Comparison of ENCODE assay signal across 11 mouse cellular contexts in genomic region chr15:78948883-78949282, GRCm38 (mm10). TPM values are rescaled to one million over a fixed set of nuclear protein-coding genes. Genes with fewer than 3 reads are reported as not detected.
DNase-seq lines count a peak whose midpoint lies in the region; ATAC-seq and TF ChIP-seq lines count a peak whose summit lies in the region.
"Had no signal": no experiment of that assay in that cellular context is flagged by ENCODE, and none has a peak within 500 bp of the region (broad histone marks: within the 10 kb centered on the region; RNA-seq: fewer than 3 reads in every experiment).

No protein-coding gene starts in this region.

- TF ChIP-seq EP300 in liver, postnatal 0 days (IDR thresholded peaks at IDR 0.05; ENCODE audit: low read depth): no peak

- no peaks in the 10 kb centered on the region for H3K9me3 ChIP-seq in forebrain, embryonic 10.5 days
- H3K9me3 ChIP-seq in hindbrain, embryonic 15.5 days: no peaks in the 10 kb centered on the region
- no peaks in the 10 kb centered on the region for H3K9me3 ChIP-seq in midbrain, embryonic 15.5 days
- H3K9me3 ChIP-seq in liver, postnatal 0 days (ENCODE audit: low read length): no peaks in the 10 kb centered on the region

- peaks cover 36% of the 10 kb centered on the region for H3K36me3 ChIP-seq in forebrain, embryonic 10.5 days (replicated peaks)
- peaks cover 4% of the 10 kb centered on the region; the same call in 1 of the 2 replicates for H3K36me3 ChIP-seq in hindbrain, embryonic 15.5 days
- H3K36me3 ChIP-seq in midbrain, embryonic 15.5 days (replicated peaks): no peaks in the 10 kb centered on the region; the same call in 1 of the 2 replicates
- no peaks in the 10 kb centered on the region for H3K36me3 ChIP-seq in liver, postnatal 0 days (replicated peaks; ENCODE audit: insufficient read depth, low read length)

- peaks cover 14% of the 10 kb centered on the region for H3K27me3 ChIP-seq in forebrain, embryonic 10.5 days (ENCODE audit: poor library complexity, severe bottlenecking)
- no peaks in the 10 kb centered on the region for H3K27me3 ChIP-seq in hindbrain, embryonic 15.5 days
- H3K27me3 ChIP-seq in midbrain, embryonic 15.5 days (replicated peaks): no peaks in the 10 kb centered on the region; the same call in 1 of the 2 replicates
- peaks cover 30% of the 10 kb centered on the region for H3K27me3 ChIP-seq in liver, postnatal 0 days (ENCODE audit: insufficient read depth, low read length)

- 97% methylated on average over 3 of the region's 3 CpGs for WGBS in forebrain, embryonic 10.5 days
- WGBS in hindbrain, embryonic 15.5 days: 97% methylated on average over 3 of the region's 3 CpGs
- 94% methylated on average over 3 of the region's 3 CpGs for whole genome bisulfite sequencing in midbrain, embryonic 15.5 days
- WGBS in liver, postnatal 0 days (ENCODE audit: insufficient replicate concordance): 91% methylated on average over 3 of the region's 3 CpGs

- no peak overlapping the region for H3K9ac ChIP-seq in hindbrain, embryonic 15.5 days
- peak overlapping the region; percentile 72; the same call in 1 of the 2 replicates for H3K9ac ChIP-seq in midbrain, embryonic 15.5 days
- H3K9ac ChIP-seq in liver, postnatal 0 days (replicated peaks): no peak overlapping the region

- H3K4me2 ChIP-seq in hindbrain, embryonic 15.5 days: peak overlapping the region; percentile 56
- H3K4me2 ChIP-seq in midbrain, embryonic 15.5 days: peak overlapping the region; percentile 56
- no peak overlapping the region for H3K4me2 ChIP-seq in liver, postnatal 0 days (ENCODE audit: low read depth, low read length)

- DNase-seq in cerebellum, postnatal 14 days: peak; percentile 55 to 68
- no peak for DNase-seq in forebrain, embryonic 10.5 days (ENCODE audit: extremely low spot score, low spot score)
- DNase-seq in liver, postnatal 0 days: no peak
- no peak for DNase-seq in heart, adult 11 months
- no peak for DNase-seq in gastrocnemius, adult 18-20 months (ENCODE audit: low spot score)
- DNase-seq: liver; lung, postnatal 10 days; thymus, postnatal 25 days had no signal

- H3K27ac ChIP-seq in forebrain, embryonic 10.5 days: no peak overlapping the region
- no peak overlapping the region for H3K27ac ChIP-seq in hindbrain, embryonic 15.5 days (replicated peaks)
- no peak overlapping the region for H3K27ac ChIP-seq in midbrain, embryonic 15.5 days
- no peak overlapping the region for H3K27ac ChIP-seq in liver, postnatal 0 days (ENCODE audit: low read depth)

- H3K4me3 ChIP-seq in forebrain, embryonic 10.5 days: peak overlapping the region; percentile 65
- H3K4me3 ChIP-seq in hindbrain, embryonic 15.5 days: peak overlapping the region; percentile 56
- H3K4me3 ChIP-seq in midbrain, embryonic 15.5 days: peak overlapping the region; percentile 63
- no peak overlapping the region for H3K4me3 ChIP-seq in liver, postnatal 0 days (ENCODE audit: low read depth, low read length)

- peaks cover 33% of the 10 kb centered on the region for H3K4me1 ChIP-seq in forebrain, embryonic 10.5 days
- peaks cover 23% of the 10 kb centered on the region for H3K4me1 ChIP-seq in hindbrain, embryonic 15.5 days (replicated peaks)
- H3K4me1 ChIP-seq in midbrain, embryonic 15.5 days: peaks cover 24% of the 10 kb centered on the region
- peaks cover 8% of the 10 kb centered on the region for H3K4me1 ChIP-seq in liver, postnatal 0 days (ENCODE audit: insufficient read depth)

- ATAC-seq in hindbrain, embryonic 15.5 days (ENCODE audit: low FRiP score, low read depth): no peak
- ATAC-seq in midbrain, embryonic 15.5 days (replicated peaks): no peak
- no peak for ATAC-seq in liver, postnatal 0 days
- ATAC-seq: inflammation-experienced regulatory T-cells, adult 6 months had no signal

- no peak for TF ChIP-seq CTCF in liver, postnatal 0 days (IDR thresholded peaks at IDR 0.05; ENCODE audit: low read depth)

RNA-seq across cellular contexts. Expression of gene Triobp, which starts 1.4 kb away (rescaled TPM):
- 39.7 and 41.6 TPM in 2 replicates for polyA plus RNA-seq in forebrain, embryonic 10.5 days (2016; fragmentation: Nextera tagmentation; extraction: Ambion mirVana)
- 42.7 and 43.3 TPM in 2 replicates for polyA plus RNA-seq in hindbrain, embryonic 15.5 days (2015; fragmentation: Nextera tagmentation; extraction: Ambion mirVana)
- 51.7 and 55.5 TPM in 2 replicates for polyA plus RNA-seq in midbrain, embryonic 15.5 days (2015; fragmentation: Nextera tagmentation; extraction: Ambion mirVana)
- 11.9 and 12.7 TPM in 2 replicates for polyA plus RNA-seq in liver, postnatal 0 days (2015; fragmentation: Nextera tagmentation; extraction: Ambion mirVana)
- 10 to 100 TPM; 38.8 to 40.7 TPM for total RNA-seq in gastrocnemius, adult 18-20 months (2021)

RNA-seq across cellular contexts. Expression of gene Nol12, which starts 14.2 kb away (rescaled TPM):
- polyA plus RNA-seq in forebrain, embryonic 10.5 days (2016; fragmentation: Nextera tagmentation; extraction: Ambion mirVana): 63.6 and 69.9 TPM in 2 replicates
- polyA plus RNA-seq in hindbrain, embryonic 15.5 days (2015; fragmentation: Nextera tagmentation; extraction: Ambion mirVana): 57.3 and 69.1 TPM in 2 replicates
- polyA plus RNA-seq in midbrain, embryonic 15.5 days (2015; fragmentation: Nextera tagmentation; extraction: Ambion mirVana): 62.5 and 65.8 TPM in 2 replicates
- polyA plus RNA-seq in liver, postnatal 0 days (2015; fragmentation: Nextera tagmentation; extraction: Ambion mirVana): 20.3 and 21.5 TPM in 2 replicates
- 10 to 100 TPM; 26.4 to 29.1 TPM for total RNA-seq in gastrocnemius, adult 18-20 months (2021)

RNA-seq across cellular contexts. Expression of gene Lgals1, which starts 22.4 kb away (rescaled TPM):
- polyA plus RNA-seq in forebrain, embryonic 10.5 days (2016; fragmentation: Nextera tagmentation; extraction: Ambion mirVana): 200 and 217 TPM in 2 replicates
- polyA plus RNA-seq in hindbrain, embryonic 15.5 days (2015; fragmentation: Nextera tagmentation; extraction: Ambion mirVana): 113 and 134 TPM in 2 replicates
- 80.4 and 93.5 TPM in 2 replicates for polyA plus RNA-seq in midbrain, embryonic 15.5 days (2015; fragmentation: Nextera tagmentation; extraction: Ambion mirVana)
- 93.4 and 102 TPM in 2 replicates for polyA plus RNA-seq in liver, postnatal 0 days (2015; fragmentation: Nextera tagmentation; extraction: Ambion mirVana)
- total RNA-seq in gastrocnemius, adult 18-20 months (2021): 100 to 1,000 TPM; 229 to 364 TPM

RNA-seq across cellular contexts. Expression of gene Pdxp, which starts 35.2 kb away (rescaled TPM):
- polyA plus RNA-seq in forebrain, embryonic 10.5 days (2016; fragmentation: Nextera tagmentation; extraction: Ambion mirVana): 26.1 and 26.9 TPM in 2 replicates
- polyA plus RNA-seq in hindbrain, embryonic 15.5 days (2015; fragmentation: Nextera tagmentation; extraction: Ambion mirVana): 96.1 and 110 TPM in 2 replicates
- polyA plus RNA-seq in midbrain, embryonic 15.5 days (2015; fragmentation: Nextera tagmentation; extraction: Ambion mirVana): 112 and 125 TPM in 2 replicates
- 1.9 and 2.1 TPM in 2 replicates for polyA plus RNA-seq in liver, postnatal 0 days (2015; fragmentation: Nextera tagmentation; extraction: Ambion mirVana)
- total RNA-seq in gastrocnemius, adult 18-20 months (2021): 1 to 10 TPM; 1.3 to 1.9 TPM

RNA-seq across cellular contexts. Expression of gene Sh3bp1, which starts 49.3 kb away (rescaled TPM):
- polyA plus RNA-seq in forebrain, embryonic 10.5 days (2016; fragmentation: Nextera tagmentation; extraction: Ambion mirVana): 21.0 and 21.5 TPM in 2 replicates
- 4.2 and 4.5 TPM in 2 replicates for polyA plus RNA-seq in hindbrain, embryonic 15.5 days (2015; fragmentation: Nextera tagmentation; extraction: Ambion mirVana)
- 3.6 and 4.2 TPM in 2 replicates for polyA plus RNA-seq in midbrain, embryonic 15.5 days (2015; fragmentation: Nextera tagmentation; extraction: Ambion mirVana)
- 7.4 and 8.2 TPM in 2 replicates for polyA plus RNA-seq in liver, postnatal 0 days (2015; fragmentation: Nextera tagmentation; extraction: Ambion mirVana)
- 1 to 10 TPM; 1.0 to 1.9 TPM for total RNA-seq in gastrocnemius, adult 18-20 months (2021)

Comparison
In these comparisons a context has a peak if more than half of its experiments do, and no peak if none do; other contexts are left out.
1. DNase-seq: peak in cerebellum, postnatal 14 days (2 of 2); none in forebrain, embryonic 10.5 days (single experiment), liver, postnatal 0 days (single experiment), heart, adult 11 months (single experiment) and gastrocnemius, adult 18-20 months (single experiment).